Mouse (Mus musculus) heart, postnatal 0 days (tissue): ENCODE data around the gene Manf.

ENCODE experiments used
- CTCF ChIP-seq: IDR thresholded peaks from 2 replicates; pipeline ENCODE4 v1.5.1; 2016; ENCODE audit warnings: antibody characterized with exemption, control low read depth, low read depth
- EP300 ChIP-seq: IDR thresholded peaks from 2 replicates; pipeline ENCODE4 v1.6.1; 2016; ENCODE audit warnings: antibody characterized with exemption, low read depth

GRCm38 (mm10) chr9:106911624-106912023 is 19.8 kb upstream of the Manf start:
- TF ChIP-seq CTCF (no peak), EP300 (no peak)
